Mouse (Mus musculus) kidney, adult 18-20 months (tissue): ENCODE results near the gene Pcbp4.
"Not testable (repeated sequence)": the region's sequence is repeated elsewhere in the genome, so short reads cannot be mapped to it uniquely, and the experiment has no call there.

Source experiments
- DNase-seq: peaks from one replicate; pipeline ENCODE4 v3.0.0; 2021

Gene Pcbp4

DNA sequence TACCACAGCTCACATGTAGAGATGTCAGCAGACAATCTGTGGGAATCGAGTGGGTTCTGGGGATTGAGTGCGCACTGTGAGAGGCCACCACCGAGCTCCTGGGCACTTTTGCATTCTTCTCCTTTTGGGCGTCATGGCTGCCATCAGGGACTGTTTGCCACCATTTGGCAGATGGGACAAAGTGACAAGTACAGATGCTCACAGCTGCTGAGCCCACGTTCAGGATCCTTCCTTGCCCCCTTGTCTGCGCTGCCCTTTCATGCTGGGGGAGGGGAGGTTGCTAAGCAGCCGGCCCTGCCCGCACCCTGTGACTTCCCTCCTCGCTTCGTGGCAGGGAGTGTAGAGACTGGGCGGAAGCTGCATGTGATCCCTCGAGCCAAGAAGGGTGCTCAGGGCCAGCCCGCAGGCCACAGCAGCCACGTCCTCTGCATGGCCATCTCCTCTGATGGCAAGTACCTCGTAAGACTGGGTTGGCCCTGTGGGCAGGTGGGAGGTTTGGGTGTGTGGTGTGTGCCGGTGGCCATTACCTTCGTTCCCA, 29.6 kb downstream of the Pcbp4 start:
- no peak for DNase-seq

DNA sequence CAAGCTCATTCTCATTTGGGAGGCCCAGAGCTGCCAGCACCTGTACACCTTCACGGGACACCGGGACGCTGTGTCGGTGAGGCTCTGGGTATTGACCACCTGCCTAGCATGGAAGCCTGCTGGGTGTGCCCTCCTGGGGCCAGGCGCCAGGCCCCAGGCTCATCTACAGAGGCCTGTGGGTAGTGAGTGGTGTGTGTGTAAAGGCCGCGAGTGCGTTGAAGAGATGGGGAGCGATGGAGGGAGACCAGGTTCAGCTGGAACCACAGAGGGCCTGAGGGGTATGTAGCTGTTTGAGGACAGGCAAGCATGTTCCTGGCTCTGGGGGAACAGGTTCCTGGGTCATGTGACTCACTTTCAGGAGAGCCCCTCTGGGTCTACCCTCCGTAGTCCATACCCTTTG, 30.0 kb downstream of the Pcbp4 start:
- no peak for DNase-seq

GRCm38 (mm10) chr9:106483606-106484005, 30.5 kb downstream of the Pcbp4 start:
- DNase-seq, result no peak

DNA sequence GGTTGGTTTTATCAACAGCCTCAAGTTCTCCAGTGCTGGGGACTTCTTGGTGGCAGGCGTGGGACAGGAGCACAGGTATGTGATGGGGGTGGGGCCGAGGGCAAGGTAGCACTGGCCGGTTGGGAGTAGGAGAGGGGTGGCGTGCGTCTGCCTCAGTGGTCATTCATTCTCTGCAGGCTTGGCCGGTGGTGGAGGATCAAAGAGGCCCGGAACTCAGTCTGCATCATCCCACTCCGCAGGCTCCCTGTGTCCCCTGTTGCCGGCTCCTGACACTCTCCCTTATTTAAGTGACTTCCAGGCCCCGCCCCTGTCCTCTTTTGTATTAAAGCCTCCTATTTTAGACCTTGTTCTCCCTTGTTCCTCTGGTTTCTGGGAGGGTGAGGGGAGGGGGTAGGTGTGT, 32.0 kb downstream of the Pcbp4 start:
- no peak for DNase-seq

GRCm38 (mm10) chr9:106487602-106488001, 34.5 kb downstream of the Pcbp4 start:
- not testable (repeated sequence) for DNase-seq

- DNase-seq, result no peak
Measured at GRCm38 (mm10) chr9:106499667-106500066, 46.6 kb downstream of the Pcbp4 start, which contains the start of gene Iqcf1. TSS of gene Iqcf1 (plus strand) at chr9:106499967.

- DNase-seq, result no peak
Measured at GRCm38 (mm10) chr9:106501846-106502245, 48.8 kb downstream of the Pcbp4 start.

GRCm38 (mm10) chr9:106504246-106504645, 51.2 kb downstream of the Pcbp4 start:
- no peak for DNase-seq

- no peak for DNase-seq
Measured at GRCm38 (mm10) chr9:106509356-106509755, 56.3 kb downstream of the Pcbp4 start.

DNA sequence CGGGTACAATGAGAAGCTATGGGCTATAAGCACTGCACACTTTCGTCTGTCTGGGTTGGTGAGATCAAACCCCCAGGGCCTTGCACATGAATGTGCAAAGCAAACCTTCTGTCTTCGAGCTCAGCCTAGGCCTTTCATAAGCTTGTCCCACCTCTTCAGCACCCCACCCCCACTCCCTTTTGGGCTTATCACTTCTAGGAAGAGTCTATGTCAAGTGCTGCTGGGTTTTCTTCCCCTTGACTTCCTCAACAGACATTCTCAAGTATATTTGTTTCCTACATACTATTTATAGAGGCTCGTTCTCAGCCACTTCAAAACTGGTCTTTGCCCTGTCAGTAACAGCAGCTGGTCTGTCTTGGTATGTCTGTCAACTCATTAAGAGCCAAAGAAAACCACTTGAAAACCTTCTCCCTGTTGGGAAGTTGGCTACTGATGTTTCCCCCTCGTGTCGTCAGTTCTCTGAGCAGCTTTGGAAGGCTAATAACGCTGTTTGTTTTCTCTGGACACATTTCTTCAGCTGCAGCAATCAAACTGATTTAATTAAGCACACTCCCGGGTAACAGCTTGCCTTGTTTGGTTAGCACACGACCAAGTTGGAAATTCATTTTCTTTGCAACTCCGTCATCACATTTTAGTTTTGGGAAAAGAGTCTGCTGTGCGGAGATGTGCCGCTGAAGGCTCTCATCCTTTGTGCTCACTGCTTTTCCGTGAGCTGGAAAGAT, 59.8 kb downstream of the Pcbp4 start:
- no peak for DNase-seq

GRCm38 (mm10) chr9:106513566-106513965, 60.5 kb downstream of the Pcbp4 start:
- no peak for DNase-seq
